Mouse (Mus musculus): Measurements from ENCODE around the gene Tbc1d22b.
A peak's percentile ranks its signal among the peaks of the same experiment; 100 is the strongest.
"Not testable (repeated sequence)": the region's sequence is repeated elsewhere in the genome, so short reads cannot be mapped to it uniquely, and the experiment has no call there.

Tbc1d22b gene

DNA sequence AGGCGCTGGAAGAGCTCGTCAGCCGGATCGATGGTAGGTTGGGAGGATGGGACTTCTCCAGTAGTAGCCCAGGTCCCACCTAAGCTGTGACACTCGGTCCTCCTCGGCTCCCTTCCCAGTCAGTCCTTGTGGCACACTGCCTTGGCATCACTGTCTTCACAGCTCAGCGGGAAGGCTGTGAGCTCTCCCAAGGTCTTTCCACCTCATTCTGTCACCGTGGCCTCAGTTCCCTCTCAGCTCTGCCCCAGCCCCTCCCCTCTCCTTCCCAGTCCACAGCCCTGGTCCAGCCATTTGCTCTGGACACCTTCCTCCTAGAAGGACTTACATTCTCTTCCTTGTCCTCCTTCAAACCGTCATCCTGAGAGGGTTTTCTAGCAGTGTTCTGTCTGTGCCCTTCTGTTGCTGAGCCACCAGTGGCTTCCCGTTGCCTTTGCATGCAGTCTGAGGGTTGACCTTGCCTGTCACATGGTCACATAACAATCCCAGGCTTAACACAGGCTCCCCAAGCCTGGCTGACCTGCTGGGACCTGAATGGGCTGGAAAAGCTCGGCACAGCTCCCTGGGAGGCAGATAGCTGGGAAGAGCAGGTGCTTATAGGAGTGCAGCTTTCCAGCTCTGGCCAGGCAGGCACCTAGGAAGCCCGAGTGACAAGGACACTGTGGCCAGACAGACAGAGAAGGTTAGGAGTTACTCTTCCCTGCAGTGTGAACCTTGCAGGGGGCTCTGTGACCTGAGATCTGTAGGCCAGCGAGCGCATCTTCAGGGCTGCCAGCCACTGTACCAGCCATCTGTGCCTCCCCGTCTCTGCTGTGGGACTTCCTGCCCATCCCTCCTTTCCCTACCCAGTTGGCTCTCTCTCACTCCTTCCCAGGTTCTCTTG is 46.5 kb downstream of the Tbc1d22b start:
- no peak for DNase-seq (ENCODE audit: low spot score)

DNA sequence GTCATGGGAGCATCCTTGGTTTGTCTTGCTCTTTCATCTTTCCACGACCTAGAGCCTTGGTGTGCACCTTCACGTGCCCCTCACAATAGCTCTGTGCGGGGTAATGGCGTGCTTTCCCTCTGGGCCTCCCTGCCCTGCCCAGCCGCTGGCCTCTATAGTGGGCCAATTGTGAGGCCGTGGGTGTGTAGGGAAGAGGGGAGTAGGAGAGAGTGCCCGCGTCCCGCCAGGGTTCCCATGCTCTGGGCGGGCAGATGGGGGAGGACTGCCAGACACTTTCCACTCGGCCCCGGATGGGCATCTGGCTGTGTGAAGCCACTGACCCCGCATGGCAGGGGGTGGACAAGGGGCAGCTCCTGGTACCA is 47.2 kb downstream of the Tbc1d22b start:
- DNase-seq (ENCODE audit: low spot score), result no peak

DNA sequence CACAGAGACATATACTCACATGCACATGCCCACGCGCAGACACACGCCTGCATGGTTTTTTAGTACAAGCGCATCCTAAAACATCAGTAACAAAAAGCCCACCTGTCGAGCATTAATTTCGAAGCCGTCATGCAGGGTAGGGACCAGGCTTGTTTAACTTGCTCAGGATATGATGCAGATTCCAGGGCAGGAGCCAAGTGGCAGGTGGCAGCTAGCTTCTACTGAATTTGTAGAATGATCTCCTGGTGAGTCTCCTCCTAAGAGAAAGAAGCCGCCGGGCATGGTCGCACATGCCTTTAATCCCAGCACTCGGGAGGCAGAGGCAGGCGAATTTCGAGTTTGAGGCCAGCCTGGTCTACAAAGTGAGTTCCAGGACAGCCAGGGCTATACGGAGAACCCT is 49.5 kb downstream of the Tbc1d22b start:
- DNase-seq (ENCODE audit: low spot score), result no peak

GRCm38 (mm10) chr17:29599537-29599936 is 50.0 kb downstream of the Tbc1d22b start:
- DNase-seq (ENCODE audit: low spot score), result no peak

GRCm38 (mm10) chr17:29601391-29601790 is 51.8 kb downstream of the Tbc1d22b start:
- no peak for DNase-seq (ENCODE audit: low spot score)

- DNase-seq (ENCODE audit: low spot score), result peak; percentile 70
Observed at GRCm38 (mm10) chr17:29603283-29603682, 53.7 kb downstream of the Tbc1d22b start.

DNA sequence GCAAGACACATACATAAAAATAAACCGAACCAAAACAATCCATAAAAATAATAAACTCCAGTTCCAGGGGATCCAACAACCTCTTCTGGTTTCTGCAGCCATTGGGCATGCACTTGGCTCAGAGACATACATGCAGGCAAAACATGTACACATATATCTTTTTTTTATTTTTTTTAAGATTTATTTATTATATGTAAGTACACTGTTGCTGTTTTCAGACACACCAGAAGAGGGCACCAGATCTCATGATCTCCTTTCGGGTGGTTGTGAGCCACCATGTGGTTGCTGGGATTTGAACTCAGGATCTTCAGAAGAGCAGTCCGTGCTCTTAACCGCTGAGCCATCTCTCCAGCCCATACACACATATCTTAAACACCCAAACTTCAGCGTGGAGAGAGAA is 63.9 kb downstream of the Tbc1d22b start:
- DNase-seq (ENCODE audit: low spot score), result not testable (repeated sequence)

- DNase-seq (ENCODE audit: low spot score), result peak; percentile 94
Observed at GRCm38 (mm10) chr17:29614115-29615023, 64.8 kb downstream of the Tbc1d22b start, which contains the start of the genes Rnf8 and Gm28043. Gene Rnf8 (plus strand): TSS chr17:29614790. Gene Gm28043 (plus strand): TSS chr17:29614876.

DNA sequence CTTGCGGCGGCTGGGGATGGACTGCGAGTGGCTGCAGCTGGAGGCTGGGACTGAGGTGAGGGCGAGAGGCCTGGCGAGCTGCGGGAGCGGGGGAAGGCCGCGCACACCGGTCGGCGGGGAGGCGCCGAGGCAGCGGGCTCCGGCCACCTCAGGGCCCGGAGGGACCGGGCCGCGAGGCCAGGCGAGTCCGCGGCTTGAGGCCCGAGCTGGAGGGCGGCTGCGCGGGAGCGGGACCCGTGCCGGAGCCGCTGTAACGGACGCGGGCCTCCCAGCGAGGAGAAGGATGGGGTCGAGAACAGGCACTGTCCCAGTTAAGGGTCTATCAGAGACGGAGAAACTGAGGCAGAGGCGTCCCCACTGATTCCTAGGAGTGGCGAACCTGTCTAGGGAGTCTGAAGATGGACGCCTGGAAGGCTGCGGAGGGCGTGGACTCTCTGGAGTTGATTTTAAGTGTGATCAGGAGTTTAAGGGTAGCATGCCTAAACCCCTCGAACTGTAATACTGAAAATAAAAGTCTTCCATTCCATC is 65.5 kb downstream of the Tbc1d22b start:
- DNase-seq (ENCODE audit: low spot score), result no peak

GRCm38 (mm10) chr17:29615616-29616015 is 66.0 kb downstream of the Tbc1d22b start:
- DNase-seq (ENCODE audit: low spot score), result no peak

- no peak for DNase-seq (ENCODE audit: low spot score)
Observed at GRCm38 (mm10) chr17:29619231-29619630, 69.6 kb downstream of the Tbc1d22b start.

DNA sequence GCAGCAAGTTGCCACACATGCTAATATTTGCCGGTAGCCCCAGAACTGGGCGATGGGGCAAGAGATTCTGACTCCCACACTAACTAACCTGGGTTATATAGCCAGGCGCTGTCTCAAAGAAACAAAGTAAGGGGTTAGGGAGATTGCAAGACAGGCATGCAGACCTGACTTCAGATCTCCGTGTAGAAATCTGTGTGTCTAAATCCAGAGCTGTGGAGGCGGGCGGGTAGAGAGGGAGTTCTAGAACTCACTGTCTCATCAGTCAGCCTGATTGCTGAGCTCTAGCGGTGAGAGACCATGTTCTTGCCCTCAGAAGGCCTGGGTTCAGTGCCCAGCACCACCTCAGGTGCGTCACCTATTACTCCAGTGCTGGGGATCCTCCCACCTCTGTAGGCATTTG is 73.9 kb downstream of the Tbc1d22b start:
- no peak for DNase-seq (ENCODE audit: low spot score)

- DNase-seq (ENCODE audit: low spot score), result no peak
Observed at GRCm38 (mm10) chr17:29627285-29627684, 77.7 kb downstream of the Tbc1d22b start.

DNA sequence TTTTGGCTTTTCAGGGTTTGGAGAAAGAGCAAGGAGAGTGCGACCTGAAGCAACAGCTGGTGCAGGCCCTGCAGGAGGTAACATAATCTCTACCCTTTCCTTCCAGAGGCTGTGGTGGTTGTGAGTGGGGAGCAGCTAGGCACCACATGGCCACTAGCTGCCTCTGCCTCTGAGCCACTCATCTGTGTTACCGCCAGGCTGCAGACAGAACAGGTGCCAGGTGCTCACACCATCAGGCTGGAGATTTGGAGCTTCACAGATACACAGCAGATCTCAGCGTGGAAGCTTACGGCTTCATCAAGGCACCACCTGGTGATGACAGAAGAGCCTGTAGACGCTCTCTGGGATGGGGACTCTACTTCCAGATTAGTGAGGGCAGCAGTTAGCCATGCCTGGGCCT is 79.4 kb downstream of the Tbc1d22b start:
- DNase-seq (ENCODE audit: low spot score), result no peak

GRCm38 (mm10) chr17:29629620-29630019 is 80.0 kb downstream of the Tbc1d22b start:
- DNase-seq (ENCODE audit: low spot score), result no peak

- no peak for DNase-seq (ENCODE audit: low spot score)
Observed at GRCm38 (mm10) chr17:29632312-29632711, 82.7 kb downstream of the Tbc1d22b start.

DNA sequence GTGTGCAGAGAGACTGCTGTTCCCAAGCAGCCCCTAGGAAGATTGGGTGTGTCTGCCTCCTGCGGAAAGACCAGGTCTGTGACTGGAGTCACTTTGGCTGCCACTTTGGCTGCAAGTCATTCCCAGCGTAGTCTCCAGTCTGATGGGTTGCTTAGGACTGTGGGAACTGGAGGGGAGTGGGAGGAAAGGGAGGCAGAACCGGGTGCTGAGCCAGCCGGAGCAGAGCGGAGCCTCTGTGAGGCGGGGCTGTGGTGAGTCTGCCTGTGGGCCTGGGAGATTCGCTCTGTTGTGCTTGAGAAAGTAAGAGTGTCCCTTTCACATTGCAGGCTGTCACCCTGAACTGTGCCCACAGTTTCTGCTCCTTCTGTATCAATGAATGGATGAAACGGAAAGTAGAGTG is 85.9 kb downstream of the Tbc1d22b start:
- DNase-seq (ENCODE audit: low spot score), result no peak

- no peak for DNase-seq (ENCODE audit: low spot score)
Observed at GRCm38 (mm10) chr17:29636118-29636517, 86.5 kb downstream of the Tbc1d22b start.

- no peak for DNase-seq (ENCODE audit: low spot score)
Observed at GRCm38 (mm10) chr17:29637377-29637776, 87.8 kb downstream of the Tbc1d22b start.

DNA sequence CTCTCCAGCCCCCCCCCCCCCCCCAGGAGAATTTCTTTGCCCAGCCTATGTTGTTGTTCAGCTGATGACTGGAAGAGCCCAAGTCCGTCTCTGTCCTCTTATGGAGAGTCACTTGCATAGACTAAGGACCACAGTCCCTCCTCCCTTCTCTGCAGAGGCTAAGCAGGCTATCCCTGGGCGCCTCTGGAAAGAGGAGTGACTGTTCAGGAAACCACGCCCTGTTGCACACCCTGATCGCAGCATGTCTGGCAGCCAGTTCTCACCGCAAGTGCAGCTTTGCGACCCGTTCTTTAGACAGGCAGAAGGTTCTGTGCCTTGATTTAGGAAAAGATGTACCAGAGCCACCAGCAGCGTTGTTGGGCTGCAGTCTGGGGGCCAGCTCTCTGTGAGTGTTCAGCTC is 88.3 kb downstream of the Tbc1d22b start:
- DNase-seq (ENCODE audit: low spot score), result no peak

- no peak for DNase-seq (ENCODE audit: low spot score)
Observed at GRCm38 (mm10) chr17:29640971-29641370, 91.4 kb downstream of the Tbc1d22b start.

GRCm38 (mm10) chr17:29642219-29642618 is 92.6 kb downstream of the Tbc1d22b start:
- DNase-seq (ENCODE audit: low spot score), result peak; percentile 60
